ENCODE assay signal across 10 mouse cellular contexts in the genomic region with DNA sequence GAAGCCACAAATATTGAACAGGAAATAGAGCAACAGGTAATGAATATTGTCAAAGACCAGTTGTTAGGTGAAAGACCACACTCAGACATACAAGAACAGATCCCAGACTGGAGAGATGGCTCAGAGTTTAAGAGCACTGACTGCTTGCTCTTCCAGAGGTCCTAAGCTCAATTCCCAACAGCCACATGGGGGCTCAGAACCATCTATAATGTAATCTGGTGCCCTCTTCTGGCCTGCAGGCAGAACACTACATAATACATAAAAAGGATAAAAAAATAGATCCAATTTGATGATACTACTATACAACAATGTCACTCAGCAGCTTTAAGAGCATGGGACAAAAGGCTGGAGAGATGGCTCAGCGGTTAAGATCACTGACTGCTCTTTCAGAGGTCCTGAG. TPM values are rescaled to one million over a fixed set of nuclear protein-coding genes. Genes with fewer than 3 reads are reported as not detected.
A peak's percentile ranks its signal among the peaks of the same experiment; 100 is the strongest.
DNase-seq lines count a peak whose midpoint lies in the region; ATAC-seq and TF ChIP-seq lines count a peak whose summit lies in the region.
"Had no signal": no experiment of that assay in that cellular context is flagged by ENCODE, and none has a peak within 500 bp of the region (broad histone marks: within the 10 kb centered on the region; RNA-seq: fewer than 3 reads in every experiment).

No protein-coding gene starts in this region.

- WGBS in forebrain, postnatal 0 days = 45% methylated on average over 1 of the region's 1 CpGs
- 39% methylated on average over 1 of the region's 1 CpGs for WGBS in forebrain, embryonic 13.5 days
- WGBS in lung, embryonic 14.5 days = 57% methylated on average over 1 of the region's 1 CpGs

- H3K4me2 ChIP-seq in forebrain, postnatal 0 days (ENCODE audit: low read depth) = no peak overlapping the region
- no peak overlapping the region for H3K4me2 ChIP-seq in forebrain, embryonic 13.5 days
- H3K4me2 ChIP-seq in lung, embryonic 14.5 days = no peak overlapping the region
- H3K4me2 ChIP-seq: limb, embryonic 12.5 days had no signal

- H3K4me1 ChIP-seq in forebrain, postnatal 0 days (ENCODE audit: insufficient read depth) = no peaks in the 10 kb centered on the region; the same call in 1 of the 2 replicates
- H3K4me1 ChIP-seq in forebrain, embryonic 13.5 days = peaks cover 14% of the 10 kb centered on the region
- H3K4me1 ChIP-seq in lung, embryonic 14.5 days (ENCODE audit: insufficient read depth) = no peaks in the 10 kb centered on the region

- intact Hi-C loops in gastrocnemius, postnatal 14 days (cut with DNase I; ENCODE audit: low total_unique reads) = no loop called here

- H3K27ac ChIP-seq in forebrain, postnatal 0 days (ENCODE audit: low read depth, low read length) = no peak overlapping the region
- H3K27ac ChIP-seq in forebrain, embryonic 13.5 days = no peak overlapping the region
- no peak overlapping the region for H3K27ac ChIP-seq in lung, embryonic 14.5 days (ENCODE audit: low read depth)
- H3K27ac ChIP-seq: limb, embryonic 12.5 days had no signal

- ATAC-seq in forebrain, postnatal 0 days = no peak
- no peak for ATAC-seq in forebrain, embryonic 13.5 days
- ATAC-seq in lung, embryonic 14.5 days (ENCODE audit: insufficient read depth) = no peak

- peak; percentile 41 for DNase-seq in forebrain, postnatal 0 days
- peak; percentile 69 for DNase-seq in lung, embryonic 14.5 days
- DNase-seq in lung, postnatal 14 days = no peak
- DNase-seq in NIH3T3 (ENCODE audit: low read depth) = peak; percentile 74
- peak; percentile 57 for DNase-seq in induced T-regulatory cell, adult 2 months (ENCODE audit: low read depth)
- no peak for DNase-seq in cerebellum, adult 9-10 months
- no peak for DNase-seq in gastrocnemius, postnatal 14 days
- DNase-seq: heart, adult 11 months had no signal

- no peak overlapping the region for H3K9ac ChIP-seq in forebrain, postnatal 0 days
- H3K9ac ChIP-seq in forebrain, embryonic 13.5 days = no peak overlapping the region
- no peak overlapping the region for H3K9ac ChIP-seq in lung, embryonic 14.5 days
- H3K9ac ChIP-seq: limb, embryonic 12.5 days had no signal

- no peaks in the 10 kb centered on the region for H3K27me3 ChIP-seq in forebrain, postnatal 0 days (ENCODE audit: insufficient read depth, low read length)
- no peaks in the 10 kb centered on the region for H3K27me3 ChIP-seq in forebrain, embryonic 13.5 days
- no peaks in the 10 kb centered on the region for H3K27me3 ChIP-seq in lung, embryonic 14.5 days (ENCODE audit: insufficient read depth, low read length)
- H3K27me3 ChIP-seq: limb, embryonic 12.5 days had no signal

- H3K4me3 ChIP-seq in forebrain, postnatal 0 days (ENCODE audit: low read depth, low read length) = no peak overlapping the region
- H3K4me3 ChIP-seq in forebrain, embryonic 13.5 days = no peak overlapping the region
- no peak overlapping the region for H3K4me3 ChIP-seq in lung, embryonic 14.5 days (ENCODE audit: low read depth, low read length)
- H3K4me3 ChIP-seq: limb, embryonic 12.5 days had no signal

- H3K36me3 ChIP-seq in forebrain, postnatal 0 days (ENCODE audit: insufficient read depth) = peaks cover 15% of the 10 kb centered on the region
- H3K36me3 ChIP-seq in forebrain, embryonic 13.5 days (ENCODE audit: poor library complexity, severe bottlenecking) = peaks cover 21% of the 10 kb centered on the region
- peaks cover 26% of the 10 kb centered on the region for H3K36me3 ChIP-seq in lung, embryonic 14.5 days (ENCODE audit: insufficient read depth)

- TF ChIP-seq CTCF in forebrain, postnatal 0 days (IDR thresholded peaks at IDR 0.05; ENCODE audit: low read depth) = peak; percentile 70
- TF ChIP-seq CTCF in lung, embryonic 14.5 days (IDR thresholded peaks at IDR 0.05; ENCODE audit: low read depth) = peak; percentile 61

- no peaks in the 10 kb centered on the region for H3K9me3 ChIP-seq in forebrain, postnatal 0 days (ENCODE audit: low read length)
- H3K9me3 ChIP-seq in forebrain, embryonic 13.5 days (replicated peaks) = no peaks in the 10 kb centered on the region
- no peaks in the 10 kb centered on the region for H3K9me3 ChIP-seq in lung, embryonic 14.5 days (ENCODE audit: low read depth, low read length)
- H3K9me3 ChIP-seq: limb, embryonic 12.5 days had no signal

RNA-seq across cellular contexts. Expression of gene Cpsf7, which starts 4.7 kb away (rescaled TPM):
- total RNA-seq in forebrain, postnatal 0 days (2014; rRNA removed) = 62.6 and 74.9 TPM in 2 replicates
- polyA plus RNA-seq in forebrain, postnatal 0 days (2015; fragmentation: Nextera tagmentation; extraction: Ambion mirVana) = 37.6 and 41.9 TPM in 2 replicates
- polyA plus RNA-seq in forebrain, embryonic 13.5 days (2015; fragmentation: Nextera tagmentation; extraction: Ambion mirVana) = 50.6 and 54.3 TPM in 2 replicates
- polyA plus RNA-seq in lung, embryonic 14.5 days (2014; fragmentation: Nextera tagmentation; extraction: Ambion mirVana) = 58.9 and 60.3 TPM in 2 replicates
- total RNA-seq in gastrocnemius, postnatal 14 days (2021) = 10 to 100 TPM; 17.0 to 21.0 TPM

RNA-seq across cellular contexts. Expression of gene Sdhaf2, which starts 5.6 kb away (rescaled TPM):
- 51.1 and 62.9 TPM in 2 replicates for total RNA-seq in forebrain, postnatal 0 days (2014; rRNA removed)
- polyA plus RNA-seq in forebrain, postnatal 0 days (2015; fragmentation: Nextera tagmentation; extraction: Ambion mirVana) = 53.6 and 59.5 TPM in 2 replicates
- polyA plus RNA-seq in forebrain, embryonic 13.5 days (2015; fragmentation: Nextera tagmentation; extraction: Ambion mirVana) = 60.6 and 61.2 TPM in 2 replicates
- polyA plus RNA-seq in lung, embryonic 14.5 days (2014; fragmentation: Nextera tagmentation; extraction: Ambion mirVana) = 59.4 and 62.6 TPM in 2 replicates
- 10 to 100 TPM; 38.5 to 46.6 TPM for total RNA-seq in gastrocnemius, postnatal 14 days (2021)

RNA-seq across cellular contexts. Expression of gene Tmem216, which starts 35.7 kb away (rescaled TPM):
- 23.5 and 26.9 TPM in 2 replicates for total RNA-seq in forebrain, postnatal 0 days (2014; rRNA removed)
- 36.6 and 46.4 TPM in 2 replicates for polyA plus RNA-seq in forebrain, postnatal 0 days (2015; fragmentation: Nextera tagmentation; extraction: Ambion mirVana)
- polyA plus RNA-seq in forebrain, embryonic 13.5 days (2015; fragmentation: Nextera tagmentation; extraction: Ambion mirVana) = 50.8 and 61.6 TPM in 2 replicates
- 59.2 and 60.2 TPM in 2 replicates for polyA plus RNA-seq in lung, embryonic 14.5 days (2014; fragmentation: Nextera tagmentation; extraction: Ambion mirVana)
- 1 to 10 TPM; 1.3 to 1.8 TPM for total RNA-seq in gastrocnemius, postnatal 14 days (2021)

RNA-seq across cellular contexts. Expression of gene Ppp1r32, which starts 37.6 kb away (rescaled TPM):
- total RNA-seq in forebrain, postnatal 0 days (2014; rRNA removed) = 3.5 and 5.1 TPM in 2 replicates
- polyA plus RNA-seq in forebrain, postnatal 0 days (2015; fragmentation: Nextera tagmentation; extraction: Ambion mirVana) = 4.4 and 6.0 TPM in 2 replicates
- 1.5 and 1.9 TPM in 2 replicates for polyA plus RNA-seq in forebrain, embryonic 13.5 days (2015; fragmentation: Nextera tagmentation; extraction: Ambion mirVana)
- 0.26 TPM in 1 of 2 replicates, not detected in the other for polyA plus RNA-seq in lung, embryonic 14.5 days (2014; fragmentation: Nextera tagmentation; extraction: Ambion mirVana)
- under 1 TPM; 0.38 to 0.57 TPM for total RNA-seq in gastrocnemius, postnatal 14 days (2021)
- polyA plus RNA-seq: limb, embryonic 12.5 days had no signal

RNA-seq across cellular contexts. Expression of gene Cyb561a3, which starts 56.6 kb away (rescaled TPM):
- total RNA-seq in forebrain, postnatal 0 days (2014; rRNA removed) = 21.4 and 24.9 TPM in 2 replicates
- 18.9 and 22.0 TPM in 2 replicates for polyA plus RNA-seq in forebrain, postnatal 0 days (2015; fragmentation: Nextera tagmentation; extraction: Ambion mirVana)
- 14.3 and 15.5 TPM in 2 replicates for polyA plus RNA-seq in forebrain, embryonic 13.5 days (2015; fragmentation: Nextera tagmentation; extraction: Ambion mirVana)
- 18.0 and 19.2 TPM in 2 replicates for polyA plus RNA-seq in lung, embryonic 14.5 days (2014; fragmentation: Nextera tagmentation; extraction: Ambion mirVana)
- 1 to 10 TPM; 3.8 to 4.1 TPM for total RNA-seq in gastrocnemius, postnatal 14 days (2021)

Comparison
In these comparisons a context has a peak if more than half of its experiments do, and no peak if none do; other contexts are left out.
1. DNase-seq: peak in forebrain, postnatal 0 days (single experiment), lung, embryonic 14.5 days (single experiment), NIH3T3 (single experiment) and induced T-regulatory cell, adult 2 months (single experiment); none in lung, postnatal 14 days (single experiment), cerebellum, adult 9-10 months (single experiment) and gastrocnemius, postnatal 14 days (single experiment).